Mouse (Mus musculus) left cerebral cortex, postnatal 14 days (tissue): ENCODE data around the gene Ccdc122. TPM values are rescaled to one million over a fixed set of nuclear protein-coding genes. Genes with fewer than 3 reads are reported as not detected.
"Not testable (repeated sequence)": the region's sequence is repeated elsewhere in the genome, so short reads cannot be mapped to it uniquely, and the experiment has no call there.

Source experiments
- DNase-seq, 2 experiments: peaks; one replicate each; pipeline ENCODE4 v3.0.0; 2021 to 2022; ENCODE audit warnings: low spot score in 2 of 2, mixed read lengths in 1 of 2
- intact Hi-C: fragments of 180-260 bp; cut with DNase I; formaldehyde crosslinking; loops from one replicate; pipeline ENCODE4 v1.15.1; 2025
- long read RNA-seq, 2 experiments: library from polyadenylated mRNA; stranded (forward); transcript quantifications; one replicate each; pipeline ENCODE4 v2.0.0; 2021
- total RNA-seq, 2 experiments: library from RNA; stranded (reverse); gene quantifications; 2 replicates each; pipeline ENCODE4 v1.2.3; 2021

Gene Ccdc122
- total RNA-seq = under 1 TPM; 0.68 to 0.78 TPM
- long read RNA-seq, experiment 1, partial matches to known transcripts = 1 of 1 reads
- long read RNA-seq, experiment 1, other reads (novel, unspliced or antisense) = 0 of 1 reads
- long read RNA-seq, experiment 2 = 0 reads

DNA sequence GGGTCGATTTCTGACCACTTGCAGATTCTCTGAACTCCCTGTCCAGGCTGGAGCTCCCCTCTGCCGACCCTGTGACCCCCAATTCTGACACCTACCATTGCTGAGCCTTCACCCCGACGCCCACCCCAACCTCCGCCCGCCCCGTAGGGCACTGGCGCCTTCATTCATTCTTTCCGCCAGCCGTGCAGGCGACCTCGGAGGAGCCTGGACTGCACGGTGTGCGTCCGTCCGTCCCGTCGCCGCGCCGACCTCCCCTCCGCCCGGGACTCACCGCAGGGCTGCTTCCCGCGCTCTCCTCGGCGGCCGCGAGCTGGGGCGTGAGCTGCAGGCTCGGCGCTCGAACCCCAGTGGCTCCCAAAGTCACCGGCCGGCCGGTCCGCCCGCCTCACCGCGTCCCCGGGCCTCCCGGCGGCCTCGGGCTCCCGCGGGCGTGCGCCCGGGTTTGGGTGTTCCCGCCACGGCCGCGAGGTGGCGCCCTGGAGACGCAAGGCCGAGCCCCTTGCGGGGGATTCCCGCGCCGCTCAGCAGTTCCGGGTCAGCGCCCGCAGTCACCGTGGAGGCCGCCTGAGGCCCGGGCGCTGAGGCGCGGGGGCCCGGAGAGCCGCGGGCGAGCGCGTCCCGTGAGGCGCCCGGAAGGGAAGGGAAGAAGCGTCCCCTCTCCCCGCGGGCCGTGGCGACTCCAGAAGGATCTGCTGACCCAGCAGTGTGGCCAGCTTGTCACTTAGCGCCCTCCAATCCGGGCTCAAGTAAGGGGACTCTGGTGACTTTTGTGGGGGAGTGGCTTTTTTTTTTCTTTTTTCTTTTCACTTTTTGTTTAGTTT, at the start of gene Ccdc122, which contains the start of gene Lacc1:
Ccdc122 (plus strand) TSS at position 547 of the 821 bp plus-strand sequence.
Lacc1 (minus strand) TSS at position 679 of the 821 bp plus-strand sequence.
- intact Hi-C loops = no loop called here
- DNase-seq = peak; percentile 50 to 70

DNA sequence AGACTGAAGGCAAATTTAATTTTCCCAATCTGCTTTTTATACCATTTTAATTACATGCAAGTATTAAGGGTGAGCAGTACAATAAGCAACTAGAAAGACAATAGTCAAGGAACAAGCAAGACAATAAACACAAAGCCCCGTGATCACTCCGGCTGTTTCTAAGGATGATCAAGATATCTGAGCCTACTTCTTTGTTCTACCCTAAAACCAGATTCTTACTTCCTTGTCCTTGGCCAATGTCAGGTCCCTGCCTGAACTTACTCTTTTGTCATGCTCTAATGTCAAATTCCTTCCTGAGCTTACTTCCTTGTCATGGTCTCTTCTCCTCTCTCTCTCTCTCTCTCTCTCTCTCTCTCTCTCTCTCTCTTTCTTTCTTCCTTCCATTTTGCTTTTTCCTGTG, 46.2 kb upstream of the Ccdc122 start:
- DNase-seq, intact Hi-C loops: not testable (repeated sequence)

DNA sequence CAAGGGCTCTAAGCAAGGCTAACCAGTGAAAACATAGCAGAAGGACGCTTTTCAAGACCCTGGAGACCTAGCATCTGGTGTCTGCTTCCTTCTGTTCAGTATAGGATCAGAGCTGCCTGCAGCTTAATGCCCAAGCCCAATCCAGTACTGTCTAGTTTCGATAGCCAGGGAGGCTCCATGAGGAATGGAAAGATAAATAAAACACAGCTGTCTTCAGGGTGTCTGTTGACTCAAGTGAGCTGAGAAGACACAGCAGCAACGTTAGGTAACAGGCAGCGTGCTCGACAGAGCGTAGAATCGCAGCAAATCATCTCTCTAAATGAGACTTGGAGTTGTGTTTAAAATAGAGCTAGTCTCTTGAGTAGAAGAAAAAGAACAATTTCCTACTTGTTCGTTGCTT, 31.8 kb upstream of the Ccdc122 start:
- peak; percentile 17 to 47 for DNase-seq
- intact Hi-C loops = loop anchor here (5.0 kb wide), 2 partner anchors 52 to 127 kb away; no protein-coding TSS in a partner anchor

DNA sequence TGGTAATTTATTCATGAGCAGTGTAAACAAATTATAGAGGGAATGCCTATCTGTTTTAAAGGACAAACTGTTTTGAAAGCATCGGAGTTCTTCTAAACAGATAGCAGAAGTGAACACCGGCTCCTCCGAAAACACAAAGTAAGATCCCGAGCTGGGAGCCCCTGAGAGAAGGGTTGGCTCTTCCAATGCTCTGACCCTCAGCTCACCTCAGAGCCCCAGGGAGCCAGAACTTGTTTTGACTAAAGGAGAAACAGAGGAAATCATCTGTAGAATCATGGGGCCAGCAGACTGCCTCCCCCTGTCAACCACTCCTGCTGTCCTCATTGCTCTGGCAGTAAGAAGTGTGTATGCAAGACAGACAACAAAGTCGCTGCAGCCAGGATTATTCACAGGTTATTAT, 31.0 kb upstream of the Ccdc122 start:
- no peak for DNase-seq
- intact Hi-C loops = loop anchor here (5.0 kb wide), 2 partner anchors 53 to 128 kb away; no protein-coding TSS in a partner anchor

DNA sequence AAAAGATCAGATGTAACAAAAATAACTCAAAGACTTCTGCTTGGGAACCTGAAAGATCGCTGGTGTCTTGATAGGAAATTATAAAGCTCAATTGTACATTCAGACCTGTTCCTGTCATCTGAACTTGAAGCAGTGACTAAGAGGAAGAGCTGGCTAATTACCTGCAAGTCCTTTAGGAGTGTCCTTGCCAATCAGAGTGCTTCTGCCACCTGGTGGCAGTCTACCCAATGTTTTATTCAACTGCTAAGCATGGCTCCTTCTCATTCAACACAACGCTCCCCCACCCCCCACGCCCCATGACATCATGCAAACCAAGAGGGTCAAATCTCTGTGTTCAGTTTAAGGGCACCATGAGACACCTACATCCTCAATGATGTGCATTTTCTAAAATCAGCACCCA, 28.3 kb upstream of the Ccdc122 start:
- DNase-seq = peak; percentile 83 to 87

DNA sequence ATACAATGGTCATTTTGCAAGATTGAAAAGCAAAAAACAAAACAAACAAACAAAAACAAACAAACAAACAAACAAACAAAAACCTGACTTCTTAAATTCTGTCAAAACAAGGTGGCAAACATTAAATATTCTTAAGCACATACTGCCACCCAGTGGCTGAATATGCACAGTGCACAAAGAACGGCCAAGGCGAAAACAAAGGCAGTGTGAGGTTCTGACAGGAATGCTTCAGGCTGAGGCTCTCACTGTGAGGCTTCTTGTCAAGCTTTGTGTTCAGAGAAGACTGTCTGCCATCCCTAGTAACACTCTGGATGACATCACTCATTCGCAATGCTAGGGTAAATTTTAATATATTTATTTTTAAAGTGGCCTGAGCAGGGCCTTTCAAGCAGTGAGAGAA, 24.8 kb upstream of the Ccdc122 start:
- intact Hi-C loops = loop anchor here (5.0 to 10.0 kb wide), 3 partner anchors 247 to 867 kb away; no protein-coding TSS in a partner anchor
- DNase-seq = peak; percentile 85 to 86

More for the DNA sequence above, 28.3 kb upstream of the Ccdc122 start:
- intact Hi-C loops = loop anchor here (1.0 to 5.0 kb wide), 3 partner anchors 56 to 506 kb away; no protein-coding TSS in a partner anchor

DNA sequence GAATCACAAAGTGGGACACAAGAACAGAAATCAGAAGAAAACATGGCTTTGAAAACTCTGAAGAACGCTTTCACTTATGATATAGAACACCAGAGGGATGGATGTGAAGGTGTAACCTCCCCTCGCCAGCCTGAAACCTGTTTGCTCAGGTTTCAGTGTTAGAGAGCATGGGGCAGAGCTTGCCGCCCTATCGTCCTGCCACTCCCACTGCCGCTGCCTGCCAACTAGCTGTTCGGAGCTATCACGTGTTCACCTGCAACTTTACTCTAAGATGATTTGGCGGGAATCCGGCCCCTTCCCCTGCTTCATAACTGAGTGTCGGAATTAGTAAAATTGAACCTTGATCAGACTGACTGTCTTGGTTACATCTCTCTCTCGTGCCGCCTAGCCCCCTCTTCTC, 19.8 kb upstream of the Ccdc122 start:
- intact Hi-C loops = loop anchor here (10.0 kb wide), 2 partner anchors 252 to 872 kb away; no protein-coding TSS in a partner anchor

DNA sequence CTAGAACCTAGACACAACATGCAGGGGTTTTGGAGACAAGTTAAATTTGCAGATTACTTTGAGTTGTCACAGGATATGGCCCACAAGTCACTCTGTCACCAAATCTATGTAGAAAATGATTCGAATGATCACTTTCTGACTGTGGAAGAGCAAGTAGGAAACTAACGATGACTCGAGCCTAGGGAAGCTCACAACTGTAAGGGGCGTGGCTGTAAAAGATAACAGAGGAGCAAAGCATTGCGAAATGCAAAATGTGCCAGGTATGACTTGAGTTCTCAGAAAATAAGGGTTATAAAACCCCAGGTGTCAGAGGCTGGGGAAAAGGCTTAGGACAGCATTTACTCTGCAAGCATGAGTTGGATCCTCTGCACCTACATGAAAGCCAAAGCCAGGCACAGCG, 19.4 kb upstream of the Ccdc122 start:
- intact Hi-C loops = loop anchor here (10.0 kb wide), 2 partner anchors 252 to 872 kb away; no protein-coding TSS in a partner anchor
- DNase-seq = no peak

More for the DNA sequence above, 19.8 kb upstream of the Ccdc122 start:
- DNase-seq = not testable (repeated sequence)

DNA sequence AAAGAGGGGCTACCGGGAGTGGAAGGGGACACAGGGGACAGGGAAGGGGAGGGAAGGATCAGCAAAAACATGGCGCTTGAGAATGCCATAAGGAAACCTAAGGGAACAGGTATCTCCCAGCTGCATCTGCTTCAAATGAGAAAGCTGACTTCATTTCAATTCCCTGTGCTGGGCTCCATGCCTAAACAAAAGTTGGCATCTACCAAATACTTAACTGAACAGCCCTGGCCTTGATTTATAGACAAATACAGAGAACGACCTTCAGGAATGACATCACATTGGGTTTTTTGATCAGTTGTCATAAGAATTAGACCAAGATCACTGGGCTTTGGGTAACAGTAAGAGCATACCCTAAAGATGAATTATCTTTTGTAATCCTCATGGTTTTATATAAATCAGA, 12.1 kb upstream of the Ccdc122 start:
- intact Hi-C loops = no loop called here
- no peak for DNase-seq

DNA sequence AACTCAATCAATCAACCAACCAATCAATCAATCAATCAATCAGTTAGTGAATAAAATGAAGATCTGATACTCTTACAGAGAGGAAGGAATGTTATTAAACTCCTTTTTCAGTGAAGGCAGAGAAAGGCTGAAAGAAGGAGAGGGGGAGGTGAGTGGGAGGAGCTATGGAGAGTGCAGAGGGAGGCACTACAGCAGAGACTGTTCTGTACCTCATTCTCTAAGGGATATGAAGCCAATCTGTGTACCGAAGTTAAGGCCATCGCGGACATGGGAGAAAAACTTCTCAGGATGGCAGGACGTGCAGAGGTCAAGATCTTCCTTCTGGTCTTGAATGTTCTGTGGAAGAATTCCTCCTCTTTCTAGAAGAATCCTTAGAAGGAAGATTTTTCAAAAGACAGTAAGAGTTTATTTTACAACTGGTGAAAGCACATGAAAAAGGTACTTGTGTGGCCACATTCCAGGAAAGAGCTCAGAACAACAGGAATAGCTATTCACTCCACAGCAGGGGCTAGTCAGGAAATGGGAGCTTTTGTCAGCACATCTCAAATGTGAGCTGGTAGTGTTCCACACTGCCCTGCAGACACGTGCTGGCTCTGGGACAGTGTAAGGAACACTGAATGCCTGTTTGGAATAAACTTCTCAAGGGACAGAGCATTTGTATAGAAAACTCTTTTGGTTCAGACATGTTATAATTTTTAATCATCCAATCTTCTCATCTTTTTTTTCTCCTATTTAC, 7.1 kb upstream of the Ccdc122 start:
- no peak for DNase-seq
- intact Hi-C loops = no loop called here

DNA sequence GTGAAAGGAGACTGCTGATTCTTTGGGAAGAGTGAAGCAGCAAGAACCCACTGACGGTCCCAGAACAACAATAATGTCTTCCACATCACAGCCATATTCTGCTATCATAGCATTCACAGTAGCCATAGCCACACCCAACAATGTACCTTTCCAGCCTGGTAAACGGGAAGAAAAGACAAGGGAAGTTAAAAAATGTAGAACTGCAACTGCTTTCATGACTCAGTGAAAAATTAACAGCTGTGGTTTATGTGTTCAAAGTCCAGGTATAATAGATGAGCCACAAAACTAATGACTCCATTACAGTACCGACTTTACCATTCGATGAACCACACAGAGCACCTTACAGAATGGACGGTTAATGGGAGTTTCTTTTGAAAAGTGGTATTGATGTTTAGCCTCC, 5.8 kb upstream of the Ccdc122 start:
- DNase-seq = no peak
- intact Hi-C loops = no loop called here

DNA sequence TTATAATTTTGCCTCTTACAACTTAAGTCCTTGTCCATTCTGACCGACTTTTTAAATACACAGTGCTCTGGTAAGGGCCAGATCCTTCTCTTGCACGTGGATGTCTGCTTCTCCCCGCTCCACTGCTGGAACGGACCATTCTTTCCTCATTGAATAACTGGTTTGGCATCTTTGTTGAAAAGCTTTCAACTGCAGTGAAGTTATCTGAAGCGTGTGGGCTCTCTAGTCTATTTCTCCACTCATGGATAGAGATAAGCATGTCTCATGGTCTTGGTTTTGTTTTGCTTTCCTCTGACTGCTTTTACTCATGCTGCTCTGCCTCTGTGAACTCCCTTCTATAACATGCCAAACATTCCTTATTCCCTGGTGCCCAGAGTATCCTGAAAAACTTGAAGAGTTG, 4.1 kb upstream of the Ccdc122 start:
- no peak for DNase-seq
- intact Hi-C loops = no loop called here

DNA sequence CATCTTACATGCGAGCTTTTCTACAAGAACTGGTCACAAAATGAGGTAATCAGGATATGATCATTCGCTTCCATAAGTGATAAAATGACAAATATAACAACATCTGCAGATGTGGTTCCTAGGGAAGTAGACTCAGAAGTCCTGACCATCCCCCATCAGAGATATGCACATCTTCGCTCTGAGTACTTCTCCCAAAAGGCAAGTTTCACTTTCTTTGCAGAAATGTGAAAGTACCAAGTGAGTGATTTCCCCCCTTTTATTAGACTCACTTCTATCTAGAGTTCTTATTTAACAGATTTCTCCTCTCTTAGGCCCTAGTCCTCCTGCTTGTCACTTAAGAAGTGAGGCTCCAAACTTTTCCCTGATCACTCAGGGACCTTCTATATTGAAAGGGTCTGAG, 3.2 kb upstream of the Ccdc122 start:
- intact Hi-C loops = no loop called here

DNA sequence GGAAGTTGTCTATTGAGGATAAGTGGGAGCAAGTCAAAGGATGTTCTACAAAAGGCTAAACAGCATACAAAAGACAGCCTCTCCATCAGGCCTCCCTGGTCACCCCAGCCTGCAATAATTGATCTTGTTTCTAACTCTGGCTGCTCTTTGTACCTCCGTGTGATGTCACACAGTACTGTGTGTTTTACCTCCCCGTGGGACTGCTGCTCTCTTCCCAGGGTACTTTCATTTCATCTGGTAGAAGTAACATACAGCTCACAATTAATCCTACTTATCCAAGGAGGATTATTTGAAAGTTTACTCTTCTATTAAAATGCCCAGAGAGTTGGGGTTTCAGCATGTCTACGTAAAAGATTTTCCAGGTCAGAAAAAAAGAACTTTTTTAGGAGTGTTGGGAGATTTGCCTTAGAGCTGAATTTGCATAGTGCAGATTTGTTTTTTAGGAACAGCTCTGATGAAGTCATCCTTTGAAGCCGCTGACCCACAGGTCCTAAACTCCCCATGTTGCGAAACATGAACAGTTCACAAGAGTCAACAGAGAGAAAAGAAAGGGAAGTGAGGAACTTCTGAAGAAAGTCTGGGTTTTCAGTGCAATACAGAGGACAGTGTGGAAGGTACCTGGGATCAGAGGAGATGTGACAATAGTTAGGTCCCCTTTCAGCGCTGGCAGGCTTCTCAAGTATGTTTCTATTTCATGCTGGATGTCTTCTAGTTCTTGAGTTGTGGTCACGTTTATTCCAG, 2.2 kb upstream of the Ccdc122 start:
- no peak for DNase-seq
- intact Hi-C loops = no loop called here

More for the DNA sequence above, 3.2 kb upstream of the Ccdc122 start:
- no peak for DNase-seq

DNA sequence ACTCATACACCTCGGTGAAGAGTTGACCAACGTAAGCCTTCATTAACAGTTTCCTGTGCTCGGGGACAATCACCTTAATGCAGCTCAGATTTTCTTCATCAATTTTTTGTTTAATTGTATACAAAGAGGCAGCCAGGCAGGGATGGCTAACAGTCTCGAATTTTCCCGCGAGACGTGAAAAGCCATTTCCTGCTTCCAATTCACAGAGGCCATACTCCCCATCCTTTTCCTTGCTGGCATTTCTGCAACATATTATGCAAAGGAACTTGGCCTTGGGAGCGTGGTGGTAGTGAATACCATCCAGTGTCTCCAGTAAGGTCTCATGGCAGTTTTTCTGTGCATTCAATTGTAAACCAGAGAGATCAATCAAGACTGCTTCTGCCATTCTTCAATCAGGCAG, 1.6 kb upstream of the Ccdc122 start:
- DNase-seq = no peak
- intact Hi-C loops = no loop called here

DNA sequence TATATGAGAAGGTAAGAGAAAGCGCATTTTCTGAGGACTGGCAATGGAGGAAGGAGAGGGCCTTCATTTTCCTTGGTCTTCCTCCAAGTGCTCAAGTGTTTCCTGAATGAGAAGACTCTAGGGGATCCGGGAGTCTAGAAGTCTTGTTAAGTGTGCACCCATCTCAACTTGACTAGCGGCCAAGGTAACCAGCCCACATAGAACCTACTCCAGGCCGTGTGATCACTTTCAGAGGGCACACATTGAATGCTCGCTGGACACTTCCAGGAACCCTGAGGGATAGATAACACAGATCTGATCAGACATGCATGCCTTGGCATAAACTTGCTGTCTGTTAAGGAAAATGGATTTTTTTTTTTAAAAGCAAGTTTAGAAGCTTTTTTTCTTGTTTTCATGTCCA, 758 bp downstream of the Ccdc122 start:
- intact Hi-C loops = no loop called here
- no peak for DNase-seq

DNA sequence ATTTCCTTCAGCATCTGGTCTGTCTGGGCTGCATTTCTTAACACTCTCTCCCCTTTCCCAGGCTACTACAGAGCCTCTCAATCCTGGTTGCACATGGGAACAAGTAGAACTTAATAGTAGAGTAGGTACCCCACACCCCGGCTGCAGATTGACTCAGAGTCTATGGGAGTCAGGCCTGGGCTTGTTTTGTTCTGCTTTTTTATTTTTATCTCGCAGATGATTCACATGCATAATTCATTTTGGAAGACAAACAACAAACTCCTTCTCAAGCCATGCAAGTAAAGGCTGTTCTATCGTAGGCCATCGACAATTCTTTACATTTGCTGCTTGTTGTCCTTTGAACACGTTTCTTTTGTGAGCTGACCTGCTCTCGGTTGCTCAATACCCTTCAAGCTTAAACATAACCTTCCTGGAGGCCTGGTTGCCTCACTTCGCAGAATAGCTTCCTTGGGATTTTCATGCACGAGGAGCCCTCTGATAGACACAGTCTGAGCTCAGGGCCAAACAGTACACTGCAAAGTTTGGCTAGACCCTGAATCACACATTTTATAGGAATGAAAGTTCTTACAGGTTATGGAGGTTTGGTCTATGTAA, 1.4 kb downstream of the Ccdc122 start:
- intact Hi-C loops = no loop called here
- DNase-seq = no peak

DNA sequence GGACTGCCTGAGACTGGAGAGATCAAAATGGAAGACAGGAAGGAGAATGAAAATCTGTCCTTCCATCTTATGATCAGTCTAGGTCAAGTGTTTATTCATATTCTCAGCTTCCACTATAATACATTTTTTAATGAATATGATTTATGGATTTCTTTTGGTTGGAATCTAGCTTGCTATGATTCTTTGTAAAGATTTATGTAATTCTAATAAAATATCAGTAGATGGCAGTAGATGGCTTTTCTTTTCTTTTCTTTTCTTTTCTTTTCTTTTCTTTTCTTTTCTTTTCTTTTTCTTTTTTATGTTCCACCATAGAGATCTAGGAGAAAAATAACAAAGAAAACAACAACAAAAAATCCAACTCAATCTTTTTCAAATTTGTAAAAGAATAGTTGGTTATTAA, 16.7 kb downstream of the Ccdc122 start:
- intact Hi-C loops = no loop called here
- no peak for DNase-seq

DNA sequence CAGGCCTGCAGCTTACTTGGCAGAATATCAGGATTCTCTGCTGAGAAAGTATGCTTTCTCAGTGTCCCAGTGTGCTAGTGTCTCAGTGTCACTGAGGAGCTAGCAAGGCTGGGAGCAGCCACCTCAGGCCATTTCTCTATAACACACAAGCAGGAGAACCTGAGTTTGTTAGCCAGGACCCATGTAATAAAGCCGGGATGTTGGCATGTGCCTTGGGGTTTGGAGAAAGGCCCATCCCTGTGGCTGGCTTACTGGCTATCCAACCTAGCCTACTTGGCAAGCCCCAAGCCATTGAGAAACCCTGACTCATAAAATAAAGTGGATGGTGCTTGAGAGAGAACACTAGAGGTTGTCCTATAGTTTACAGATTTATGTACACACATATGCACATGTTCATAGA, 32.8 kb downstream of the Ccdc122 start:
- intact Hi-C loops = no loop called here
- DNase-seq = no peak
